Mouse (Mus musculus) neural tube, embryonic 12.5 days (tissue): ENCODE measurements at regions not wholly inside any gene's neighbourhood (a gene's known extent, or its start where the extent isn't known, plus 50 kb on each side); places are given as distances from the start of the nearest gene placed in this dataset.

ENCODE experiments used
- ATAC-seq: fragments of 200-750 bp; cut with Nextera tagmentation; 2 replicates; pipeline ENCODE4 v1.8.0; 2017; ENCODE audit warnings: low read depth, mild to moderate bottlenecking, moderate TSS enrichment, moderate library complexity; ENCODE audit not compliant: low FRiP score
- H3K27ac ChIP-seq: fragments of 300-500 bp; sonication (generic); 2 replicates; pipeline ENCODE4 v1.5.1; 2016
- H3K27me3 ChIP-seq: fragments of 300-500 bp; sonication (generic); replicated peaks from 2 replicates; pipeline ENCODE4 v1.6.1; 2016; ENCODE audit warnings: mild to moderate bottlenecking
- H3K36me3 ChIP-seq: fragments of 300-500 bp; sonication (generic); 2 replicates; pipeline ENCODE4 v1.6.1; 2016; ENCODE audit warnings: mild to moderate bottlenecking
- H3K4me1 ChIP-seq: fragments of 300-500 bp; sonication (generic); 2 replicates; pipeline ENCODE4 v1.6.1; 2016
- H3K4me2 ChIP-seq: fragments of 300-500 bp; sonication (generic); replicated peaks from 2 replicates; pipeline ENCODE4 v1.6.1; 2016; ENCODE audit warnings: mild to moderate bottlenecking
- H3K4me3 ChIP-seq: fragments of 300-500 bp; sonication (generic); 2 replicates; pipeline ENCODE4 v1.5.1; 2016
- H3K9ac ChIP-seq: fragments of 300-500 bp; sonication (generic); 2 replicates; pipeline ENCODE4 v1.6.1; 2016; ENCODE audit warnings: mild to moderate bottlenecking
- H3K9me3 ChIP-seq: fragments of 300-500 bp; sonication (generic); 2 replicates; pipeline ENCODE4 v1.6.1; 2016; ENCODE audit warnings: mild to moderate bottlenecking
- WGBS: fragments of 180-500 bp; shearing (Covaris S2); methylation state at CpG from one replicate; pipeline ENCODE4 v1.1.7; 2016; 5-methylcytosine and 5-hydroxymethylcytosine counted together

DNA sequence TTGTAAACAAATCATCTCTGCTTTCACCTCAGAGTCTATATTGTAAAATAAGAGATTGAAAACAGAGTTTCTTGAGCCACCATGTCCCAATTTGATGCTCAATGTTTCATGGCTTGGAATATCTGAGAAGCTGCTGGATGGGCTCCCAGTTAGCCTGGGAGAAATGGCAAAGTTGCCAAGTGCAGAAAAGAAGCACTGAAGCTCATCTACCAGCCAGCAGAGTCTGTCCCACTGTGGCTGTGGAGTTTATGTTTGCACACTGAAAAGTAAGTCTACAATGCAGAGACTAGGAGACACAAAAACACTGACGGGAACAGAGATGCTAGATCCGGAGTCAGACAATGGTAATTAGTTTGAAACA lies 341.7 kb downstream of the Fam84a start:
- no peak overlapping the region for H3K9ac ChIP-seq

DNA sequence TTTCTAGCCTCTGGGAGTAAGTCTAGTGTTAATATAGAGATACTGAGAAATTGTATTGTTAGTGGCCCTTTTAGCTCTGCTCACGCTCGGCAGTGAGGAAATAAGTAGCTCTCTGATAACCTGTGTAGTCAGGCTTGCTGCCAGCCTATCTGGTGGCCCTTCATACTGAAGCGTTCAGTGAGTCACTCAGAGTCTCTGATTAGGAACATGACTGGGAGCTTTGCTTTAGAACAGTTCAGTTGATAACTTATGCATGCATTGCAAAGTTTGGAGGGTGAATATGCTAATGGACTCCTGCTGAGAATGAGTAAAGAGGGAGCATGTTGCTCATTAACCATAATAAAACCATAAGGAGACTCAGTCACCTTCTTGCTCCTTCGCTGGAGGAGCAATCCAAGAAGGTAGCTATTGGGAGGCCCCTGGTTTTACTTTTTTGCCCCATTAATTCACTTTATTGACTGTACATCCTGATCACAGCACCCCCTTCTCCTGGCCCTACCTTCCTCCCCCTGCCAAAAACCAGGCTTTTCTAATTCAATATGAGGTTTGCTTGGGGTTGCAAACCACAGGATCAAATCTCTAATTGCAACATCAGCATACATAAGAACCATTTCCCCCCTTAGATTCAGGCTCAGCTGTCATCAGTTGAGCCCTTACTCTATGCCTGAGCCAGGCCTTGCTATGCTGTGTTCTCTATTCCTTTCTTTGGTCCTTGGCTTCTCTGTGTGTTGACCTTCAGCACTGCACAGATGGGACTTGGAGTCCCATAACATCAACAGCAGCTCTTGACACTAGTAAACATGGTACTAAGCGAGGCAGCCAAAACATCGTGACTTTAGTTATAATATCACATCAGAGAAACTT lies 342.3 kb downstream of the Fam84a start:
- no peak for ATAC-seq
- H3K9me3 ChIP-seq: no peaks in the 10 kb centered on the region
- no peaks in the 10 kb centered on the region for H3K4me1 ChIP-seq
- no peak overlapping the region for H3K9ac ChIP-seq
- 81% methylated on average over 6 of the region's 6 CpGs for WGBS
- no peaks in the 10 kb centered on the region for H3K27me3 ChIP-seq
- no peak overlapping the region for H3K4me2 ChIP-seq
- no peak overlapping the region for H3K4me3 ChIP-seq
- H3K27ac ChIP-seq: no peak overlapping the region
- H3K36me3 ChIP-seq: no peaks in the 10 kb centered on the region

More for the DNA sequence above, 341.7 kb downstream of the Fam84a start:
- Histone ChIP-seq H3K4me2 (no peak overlapping the region), H3K9me3 (no peaks in the 10 kb centered on the region), H3K36me3 (no peaks in the 10 kb centered on the region), H3K4me3 (no peak overlapping the region), H3K27ac (no peak overlapping the region), H3K4me1 (no peaks in the 10 kb centered on the region), H3K27me3 (no peaks in the 10 kb centered on the region)
- ATAC-seq: no peak
- 86% methylated on average over 2 of the region's 2 CpGs for WGBS

DNA sequence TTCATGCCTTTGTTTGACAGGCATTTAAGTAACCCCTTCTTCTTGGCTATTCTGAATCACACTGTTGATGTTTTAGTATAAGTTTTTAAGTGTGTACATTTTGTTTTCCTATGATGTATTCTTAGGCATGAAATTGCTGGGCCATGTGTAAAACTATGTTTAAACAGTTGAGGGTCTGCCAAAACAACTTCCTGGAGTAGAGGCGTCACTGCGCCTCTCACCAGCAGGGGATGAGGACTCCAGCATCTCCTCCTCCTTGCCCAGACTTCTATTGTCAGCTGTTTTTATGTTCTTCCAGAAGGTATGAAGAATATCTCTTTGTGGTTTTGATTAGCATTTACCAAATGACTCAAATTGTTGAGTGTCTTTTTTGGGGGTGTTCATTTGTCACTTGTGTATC lies 372.1 kb downstream of the Fam84a start:
- Histone ChIP-seq H3K9ac (no peak overlapping the region), H3K36me3 (no peaks in the 10 kb centered on the region), H3K27me3 (no peaks in the 10 kb centered on the region), H3K4me1 (no peaks in the 10 kb centered on the region), H3K9me3 (no peaks in the 10 kb centered on the region), H3K27ac (no peak overlapping the region), H3K4me3 (no peak overlapping the region), H3K4me2 (no peak overlapping the region)
- no peak for ATAC-seq
- WGBS: 91% methylated on average over 2 of the region's 2 CpGs

DNA sequence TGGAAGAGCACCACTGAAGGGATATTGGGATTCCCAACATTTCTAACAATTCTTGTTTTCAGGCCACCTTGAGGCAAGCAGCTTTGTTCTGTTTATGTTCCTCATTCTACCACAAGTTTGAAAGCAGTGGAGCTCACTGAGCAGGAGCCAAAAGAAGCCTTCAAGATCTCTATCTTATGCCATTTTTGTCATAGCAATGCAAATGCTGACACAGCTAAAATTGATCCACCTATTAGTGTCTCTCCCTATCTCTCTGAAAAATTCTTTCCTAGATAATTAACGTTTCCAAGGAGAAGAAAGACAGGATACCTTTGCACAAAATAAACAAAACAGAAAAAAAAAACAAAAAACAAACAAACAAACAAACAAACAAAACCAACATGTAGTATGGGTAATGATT lies 375.2 kb downstream of the Fam84a start:
- no peaks in the 10 kb centered on the region for H3K9me3 ChIP-seq
- H3K4me1 ChIP-seq: no peaks in the 10 kb centered on the region
- no peak overlapping the region for H3K27ac ChIP-seq
- WGBS: 80% methylated on average over 1 of the region's 1 CpGs
- no peak for ATAC-seq
- no peaks in the 10 kb centered on the region for H3K36me3 ChIP-seq
- H3K4me2 ChIP-seq: no peak overlapping the region
- H3K27me3 ChIP-seq: no peaks in the 10 kb centered on the region
- no peak overlapping the region for H3K4me3 ChIP-seq
- H3K9ac ChIP-seq: no peak overlapping the region

DNA sequence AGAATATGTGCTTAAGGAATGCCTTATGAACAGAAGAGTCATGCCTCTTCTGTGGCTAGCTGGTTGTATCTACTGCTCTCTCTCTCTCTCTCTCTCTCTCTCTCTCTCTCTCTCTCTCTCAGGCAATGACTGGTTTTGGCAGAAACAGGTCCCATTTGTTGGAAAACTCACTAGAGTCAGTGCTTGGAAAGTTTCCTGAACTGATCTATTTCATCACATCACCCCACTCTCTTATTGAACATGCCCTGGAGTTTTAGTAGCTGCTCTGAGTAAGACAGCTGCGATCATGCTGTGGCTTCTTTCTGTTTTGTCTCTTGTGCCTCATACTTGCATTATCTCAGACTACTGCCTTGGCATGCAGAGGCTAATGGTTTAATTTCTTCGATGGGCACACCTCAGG lies 382.2 kb downstream of the Fam84a start:
- 89% methylated on average over 2 of the region's 2 CpGs for WGBS
- no peaks in the 10 kb centered on the region for H3K4me1 ChIP-seq
- H3K9ac ChIP-seq: no peak overlapping the region
- no peak overlapping the region for H3K27ac ChIP-seq
- H3K9me3 ChIP-seq: no peaks in the 10 kb centered on the region
- H3K36me3 ChIP-seq: no peaks in the 10 kb centered on the region
- no peak overlapping the region for H3K4me2 ChIP-seq
- H3K27me3 ChIP-seq: no peaks in the 10 kb centered on the region
- no peak overlapping the region for H3K4me3 ChIP-seq
- no peak for ATAC-seq

DNA sequence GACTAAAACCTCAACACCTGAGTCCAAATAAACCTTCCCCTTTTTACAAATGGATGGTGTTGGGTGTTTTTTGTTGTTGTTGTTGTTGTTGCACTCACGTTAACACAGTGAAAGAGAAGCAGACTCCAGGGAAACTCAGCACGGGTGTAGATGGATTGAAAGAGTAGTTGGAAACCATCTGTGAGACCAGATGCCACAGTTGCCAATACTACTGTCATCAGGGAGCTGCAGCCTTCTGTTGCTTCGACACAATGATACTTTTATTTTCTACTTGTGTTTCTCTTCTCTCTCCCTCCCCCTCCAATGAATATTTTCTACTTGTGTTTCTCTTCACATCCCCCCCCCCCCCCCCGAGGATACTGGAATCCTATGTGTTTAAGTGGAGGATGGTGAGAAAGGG lies 382.7 kb downstream of the Fam84a start:
- Histone ChIP-seq H3K9ac (no peak overlapping the region), H3K4me2 (no peak overlapping the region), H3K4me3 (no peak overlapping the region), H3K36me3 (no peaks in the 10 kb centered on the region), H3K9me3 (no peaks in the 10 kb centered on the region), H3K27ac (no peak overlapping the region), H3K27me3 (no peaks in the 10 kb centered on the region), H3K4me1 (no peaks in the 10 kb centered on the region)
- 86% methylated on average over 4 of the region's 4 CpGs for WGBS
- no peak for ATAC-seq

DNA sequence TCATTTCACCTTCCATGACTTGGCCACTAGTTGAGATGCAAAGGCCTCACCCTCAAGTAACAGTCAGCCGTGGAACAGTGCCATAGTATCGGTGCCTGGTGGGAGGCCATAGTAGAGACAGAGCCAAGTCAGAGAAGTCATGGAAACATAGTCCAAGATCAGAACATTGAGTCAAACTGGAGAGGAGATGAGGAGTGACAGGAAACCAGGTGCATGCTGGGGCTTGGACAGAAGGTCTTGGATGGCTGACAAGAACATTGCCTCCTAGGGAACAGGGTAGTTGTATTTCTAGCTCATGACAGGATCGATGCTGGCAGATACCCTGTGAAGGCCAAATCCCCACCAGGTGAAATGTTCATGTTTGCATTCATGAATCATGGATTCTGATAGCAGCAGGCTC lies 385.4 kb downstream of the Fam84a start:
- no peak overlapping the region for H3K9ac ChIP-seq
- H3K27me3 ChIP-seq: no peaks in the 10 kb centered on the region
- H3K36me3 ChIP-seq: no peaks in the 10 kb centered on the region
- ATAC-seq: no peak
- H3K27ac ChIP-seq: no peak overlapping the region
- no peaks in the 10 kb centered on the region for H3K9me3 ChIP-seq
- 87% methylated on average over 3 of the region's 3 CpGs for WGBS
- no peaks in the 10 kb centered on the region for H3K4me1 ChIP-seq
- H3K4me3 ChIP-seq: no peak overlapping the region
- H3K4me2 ChIP-seq: no peak overlapping the region

DNA sequence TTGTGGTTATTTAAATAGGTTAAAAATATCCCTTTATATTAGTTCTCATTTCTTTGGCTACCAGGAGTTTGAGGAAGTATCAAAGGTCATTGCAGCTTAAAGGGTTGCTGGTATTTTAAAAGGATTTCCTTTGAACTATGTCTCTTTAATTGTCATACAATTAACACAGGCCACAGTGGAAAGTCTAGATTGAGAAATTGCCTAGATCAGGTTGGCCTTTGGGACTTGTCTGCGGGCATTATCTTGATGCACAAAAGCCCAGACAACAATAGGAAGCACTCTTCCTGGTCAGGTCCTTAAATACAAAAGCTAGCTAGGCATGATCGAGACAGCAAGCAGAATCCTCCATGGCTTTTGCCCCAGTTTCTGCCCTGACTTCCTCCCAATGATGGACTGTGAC lies 398.0 kb downstream of the Fam84a start:
- H3K4me2 ChIP-seq: no peak overlapping the region
- H3K27ac ChIP-seq: no peak overlapping the region
- no peaks in the 10 kb centered on the region for H3K4me1 ChIP-seq
- no peaks in the 10 kb centered on the region for H3K27me3 ChIP-seq
- no peak for ATAC-seq
- H3K9me3 ChIP-seq: no peaks in the 10 kb centered on the region
- H3K36me3 ChIP-seq: no peaks in the 10 kb centered on the region
- no peak overlapping the region for H3K9ac ChIP-seq
- H3K4me3 ChIP-seq: no peak overlapping the region
- 79% methylated on average over 2 of the region's 2 CpGs for WGBS

DNA sequence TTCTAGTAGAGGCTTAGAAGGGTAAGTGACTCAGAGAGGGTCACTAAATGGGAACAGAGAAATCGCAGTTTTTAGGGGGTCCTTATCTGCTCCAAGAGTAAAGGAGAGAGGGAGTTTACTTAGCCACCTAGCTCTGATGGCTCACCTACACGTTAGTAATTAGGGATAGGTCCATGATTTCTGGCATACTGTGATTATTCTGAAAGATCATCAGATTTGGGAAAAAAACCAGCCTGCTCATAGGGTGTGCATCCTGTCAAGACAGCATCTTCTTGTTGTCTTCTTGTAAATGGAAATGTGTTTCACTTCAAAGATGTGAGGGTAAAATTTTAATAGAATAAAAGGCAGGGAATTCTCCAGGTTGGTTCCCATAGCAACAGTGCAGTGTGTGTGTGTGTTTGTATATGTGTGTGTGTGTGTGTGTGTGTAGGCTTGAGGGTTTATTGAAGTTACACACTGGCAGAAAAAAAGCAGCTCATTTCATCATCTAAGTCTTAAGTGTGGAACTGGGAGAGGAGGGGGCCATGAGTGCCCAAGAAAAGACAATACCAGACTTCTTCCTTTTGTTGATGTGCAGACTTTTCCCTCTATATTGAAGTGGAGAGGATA lies 407.4 kb downstream of the Fam84a start:
- Histone ChIP-seq H3K4me3 (no peak overlapping the region), H3K9me3 (no peaks in the 10 kb centered on the region), H3K36me3 (no peaks in the 10 kb centered on the region), H3K4me2 (no peak overlapping the region), H3K9ac (no peak overlapping the region), H3K27ac (no peak overlapping the region), H3K4me1 (no peaks in the 10 kb centered on the region), H3K27me3 (no peaks in the 10 kb centered on the region)
- no peak for ATAC-seq
- WGBS: 81% methylated on average over 2 of the region's 2 CpGs

DNA sequence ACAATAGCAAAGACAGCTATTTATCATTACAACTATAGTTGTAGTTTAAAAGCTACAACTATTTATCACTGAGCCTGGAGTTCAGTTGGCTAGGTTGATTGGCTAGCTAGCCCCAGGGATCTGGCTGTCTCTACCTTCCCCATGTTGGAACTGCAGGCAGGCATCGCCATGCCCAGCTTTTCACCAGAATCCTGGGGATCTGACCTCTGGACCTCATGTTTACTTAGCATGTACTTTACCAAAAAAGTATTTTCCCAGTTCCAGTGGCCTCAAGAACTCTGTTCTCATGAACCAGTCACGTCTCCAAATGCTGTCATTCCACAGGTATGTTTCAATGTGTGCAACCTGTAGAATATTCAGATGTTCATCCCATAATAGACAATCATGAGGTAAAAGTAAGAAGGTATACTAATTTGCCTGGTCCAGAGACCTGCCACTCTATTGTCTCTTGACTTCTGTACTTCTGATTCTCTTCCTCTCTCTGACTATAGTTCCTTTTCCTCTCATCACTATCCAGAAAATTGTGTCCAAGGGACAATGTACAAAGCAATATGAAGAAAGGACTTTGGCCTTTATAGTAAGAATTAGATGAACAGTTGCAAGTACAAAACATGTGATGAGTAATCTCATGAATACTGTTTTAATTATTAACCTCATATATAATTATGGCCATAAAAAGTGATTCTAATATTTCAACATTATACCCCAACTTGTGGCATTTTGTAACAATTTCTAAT lies 421.8 kb downstream of the Fam84a start:
- Histone ChIP-seq H3K9ac (no peak overlapping the region), H3K27ac (no peak overlapping the region), H3K36me3 (no peaks in the 10 kb centered on the region), H3K4me1 (no peaks in the 10 kb centered on the region), H3K4me2 (no peak overlapping the region), H3K27me3 (no peaks in the 10 kb centered on the region), H3K9me3 (no peaks in the 10 kb centered on the region), H3K4me3 (no peak overlapping the region)
- ATAC-seq: no peak
- WGBS: 76% methylated on average over 2 of the region's 2 CpGs

DNA sequence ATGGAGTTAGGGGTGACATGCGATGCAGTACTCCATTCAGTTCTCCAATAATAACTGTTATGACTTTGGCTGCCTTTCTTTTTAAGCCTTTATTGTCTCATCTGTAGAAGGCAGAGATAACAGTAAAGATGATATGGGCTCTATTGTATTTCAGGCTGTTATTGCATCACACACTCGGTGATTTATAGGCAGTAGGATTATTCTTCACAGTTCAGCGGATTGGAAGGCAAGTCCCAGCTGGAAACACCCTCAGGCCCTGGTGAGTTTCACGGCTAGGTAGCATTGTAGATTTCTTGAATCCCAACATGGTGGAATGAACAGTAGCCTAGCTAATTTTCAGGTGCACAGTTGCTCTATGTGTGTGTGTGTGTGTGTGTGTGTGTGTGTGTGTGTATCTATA lies 422.9 kb downstream of the Fam84a start:
- 77% methylated on average over 4 of the region's 4 CpGs for WGBS
- no peak overlapping the region for H3K27ac ChIP-seq
- ATAC-seq: no peak

DNA sequence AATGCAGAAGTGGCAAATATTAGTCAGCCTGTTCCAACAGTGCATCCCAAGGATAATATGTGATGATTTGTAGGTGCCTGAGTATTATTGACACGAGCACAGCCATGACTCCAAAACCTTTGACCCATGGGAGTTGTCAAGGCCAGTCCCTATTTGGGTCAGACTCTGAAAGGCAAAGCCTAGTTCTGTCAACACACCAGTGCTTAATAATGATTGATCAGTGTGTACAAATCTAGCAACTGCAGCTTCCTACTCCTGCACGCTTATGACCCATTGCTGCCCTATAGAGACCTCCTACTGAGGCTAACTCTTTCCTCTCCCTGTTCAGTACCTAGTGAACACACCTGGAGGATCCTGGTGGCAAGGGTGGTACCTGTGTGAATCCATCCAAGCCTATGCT lies 427.3 kb downstream of the Fam84a start:
- H3K9me3 ChIP-seq: no peaks in the 10 kb centered on the region
- H3K4me3 ChIP-seq: no peak overlapping the region
- H3K9ac ChIP-seq: no peak overlapping the region
- no peaks in the 10 kb centered on the region for H3K36me3 ChIP-seq
- no peaks in the 10 kb centered on the region for H3K4me1 ChIP-seq
- WGBS: 83% methylated on average over 2 of the region's 2 CpGs
- no peaks in the 10 kb centered on the region for H3K27me3 ChIP-seq
- H3K4me2 ChIP-seq: no peak overlapping the region
- ATAC-seq: no peak
- H3K27ac ChIP-seq: no peak overlapping the region

More for the DNA sequence above, 422.9 kb downstream of the Fam84a start:
- Histone ChIP-seq H3K27me3 (no peaks in the 10 kb centered on the region), H3K9me3 (no peaks in the 10 kb centered on the region), H3K4me1 (no peaks in the 10 kb centered on the region), H3K9ac (no peak overlapping the region), H3K4me2 (no peak overlapping the region), H3K4me3 (no peak overlapping the region), H3K36me3 (no peaks in the 10 kb centered on the region)
